Mouse (Mus musculus): ENCODE measurements around the gene Stard8. TPM values are rescaled to one million over a fixed set of nuclear protein-coding genes. Genes with fewer than 3 reads are reported as not detected.
"Not testable (repeated sequence)": the region's sequence is repeated elsewhere in the genome, so short reads cannot be mapped to it uniquely, and the experiment has no call there.

Gene Stard8
- polyA plus RNA-seq (2016; fragmentation: Nextera tagmentation; extraction: Ambion mirVana) = 10.9 and 11.4 TPM in 2 replicates

GRCm38 (mm10) chrX:99003046-99003445 lies at the start of gene Stard8:
TSS of gene Stard8 (plus strand) at chrX:99003248.
- peaks cover 86% of the 10 kb centered on the region for H3K27me3 ChIP-seq (ENCODE audit: poor library complexity, severe bottlenecking)
- no peak within 1 kb of the TSS for H3K27ac ChIP-seq
- no peaks in the 10 kb centered on the region for H3K4me1 ChIP-seq
- no peak for DNase-seq (ENCODE audit: extremely low spot score, low spot score)
- 48% methylated on average over 9 of the region's 9 CpGs for WGBS
- no peak within 1 kb of the TSS for H3K4me3 ChIP-seq
- no peaks in the 10 kb centered on the region for H3K36me3 ChIP-seq (replicated peaks)
- H3K9me3 ChIP-seq = no peaks in the 10 kb centered on the region

GRCm38 (mm10) chrX:98953941-98954340 lies 49.1 kb upstream of the Stard8 start:
- Histone ChIP-seq H3K27me3 (ENCODE audit: poor library complexity, severe bottlenecking) (peaks cover 21% of the 10 kb centered on the region), H3K4me3 (no peak overlapping the region), H3K4me1 (no peaks in the 10 kb centered on the region), H3K36me3 (replicated peaks) (no peaks in the 10 kb centered on the region), H3K9me3 (no peaks in the 10 kb centered on the region), H3K27ac (no peak overlapping the region)
- peak; percentile 21 for DNase-seq (ENCODE audit: extremely low spot score, low spot score)
- WGBS = 21% methylated on average over 6 of the region's 6 CpGs

GRCm38 (mm10) chrX:98958287-98958686 lies 44.8 kb upstream of the Stard8 start:
- no peaks in the 10 kb centered on the region for H3K9me3 ChIP-seq

GRCm38 (mm10) chrX:98959050-98959449 lies 44.0 kb upstream of the Stard8 start:
- Histone ChIP-seq H3K36me3 (replicated peaks) (no peaks in the 10 kb centered on the region), H3K27ac (no peak overlapping the region), H3K4me1 (no peaks in the 10 kb centered on the region), H3K9me3 (no peaks in the 10 kb centered on the region), H3K4me3 (no peak overlapping the region), H3K27me3 (ENCODE audit: poor library complexity, severe bottlenecking) (peaks cover 39% of the 10 kb centered on the region)
- no peak for DNase-seq (ENCODE audit: extremely low spot score, low spot score)
- 85% methylated on average over 4 of the region's 4 CpGs for WGBS

More at GRCm38 (mm10) chrX:98958287-98958686, 44.8 kb upstream of the Stard8 start:
- Histone ChIP-seq H3K27ac (no peak overlapping the region), H3K4me1 (no peaks in the 10 kb centered on the region), H3K27me3 (ENCODE audit: poor library complexity, severe bottlenecking) (peaks cover 35% of the 10 kb centered on the region), H3K4me3 (no peak overlapping the region), H3K36me3 (replicated peaks) (no peaks in the 10 kb centered on the region)
- DNase-seq (ENCODE audit: extremely low spot score, low spot score) = no peak
- WGBS = 90% methylated on average over 9 of the region's 9 CpGs

GRCm38 (mm10) chrX:98963742-98964141 lies 39.3 kb upstream of the Stard8 start:
- Histone ChIP-seq H3K9me3 (no peaks in the 10 kb centered on the region), H3K4me3 (no peak overlapping the region), H3K4me1 (no peaks in the 10 kb centered on the region), H3K27me3 (ENCODE audit: poor library complexity, severe bottlenecking) (peaks cover 53% of the 10 kb centered on the region), H3K36me3 (replicated peaks) (no peaks in the 10 kb centered on the region), H3K27ac (no peak overlapping the region)
- no peak for DNase-seq (ENCODE audit: extremely low spot score, low spot score)

GRCm38 (mm10) chrX:98964513-98964912 lies 38.5 kb upstream of the Stard8 start:
- Histone ChIP-seq H3K27ac (no peak overlapping the region), H3K27me3 (ENCODE audit: poor library complexity, severe bottlenecking) (peaks cover 45% of the 10 kb centered on the region), H3K4me3 (no peak overlapping the region), H3K4me1 (no peaks in the 10 kb centered on the region), H3K9me3 (no peaks in the 10 kb centered on the region), H3K36me3 (replicated peaks) (no peaks in the 10 kb centered on the region)
- no peak for DNase-seq (ENCODE audit: extremely low spot score, low spot score)

- H3K4me1 ChIP-seq; H3K4me3 ChIP-seq; H3K36me3 ChIP-seq (replicated peaks); H3K27ac ChIP-seq; H3K9me3 ChIP-seq; DNase-seq (ENCODE audit: extremely low spot score, low spot score): not testable (repeated sequence)
- H3K27me3 ChIP-seq (ENCODE audit: poor library complexity, severe bottlenecking) = peaks cover 55% of the 10 kb centered on the region
- 51% methylated on average over 5 of the region's 5 CpGs for WGBS
Observed at GRCm38 (mm10) chrX:98986611-98987010, 16.4 kb upstream of the Stard8 start.

GRCm38 (mm10) chrX:98989574-98989973 lies 13.5 kb upstream of the Stard8 start:
- Histone ChIP-seq H3K4me1 (no peaks in the 10 kb centered on the region), H3K27ac (no peak overlapping the region), H3K36me3 (replicated peaks) (no peaks in the 10 kb centered on the region), H3K27me3 (ENCODE audit: poor library complexity, severe bottlenecking) (peaks cover 55% of the 10 kb centered on the region), H3K4me3 (no peak overlapping the region), H3K9me3 (no peaks in the 10 kb centered on the region)
- DNase-seq (ENCODE audit: extremely low spot score, low spot score) = peak; percentile 35
- 45% methylated on average over 6 of the region's 6 CpGs for WGBS

GRCm38 (mm10) chrX:99002065-99002464 lies 983 bp upstream of the Stard8 start:
- no peaks in the 10 kb centered on the region for H3K36me3 ChIP-seq (replicated peaks)
- DNase-seq (ENCODE audit: extremely low spot score, low spot score) = no peak
- no peak overlapping the region for H3K4me3 ChIP-seq
- 88% methylated on average over 6 of the region's 6 CpGs for WGBS
- no peaks in the 10 kb centered on the region for H3K9me3 ChIP-seq
- peaks cover 87% of the 10 kb centered on the region for H3K27me3 ChIP-seq (ENCODE audit: poor library complexity, severe bottlenecking)
- no peaks in the 10 kb centered on the region for H3K4me1 ChIP-seq
- no peak overlapping the region for H3K27ac ChIP-seq

GRCm38 (mm10) chrX:99010581-99010980 lies 7.5 kb downstream of the Stard8 start:
- DNase-seq (ENCODE audit: extremely low spot score, low spot score) = no peak
- Histone ChIP-seq H3K9me3 (no peaks in the 10 kb centered on the region), H3K4me3 (no peak overlapping the region), H3K27me3 (ENCODE audit: poor library complexity, severe bottlenecking) (peaks cover 93% of the 10 kb centered on the region), H3K36me3 (replicated peaks) (no peaks in the 10 kb centered on the region), H3K27ac (no peak overlapping the region), H3K4me1 (no peaks in the 10 kb centered on the region)
- 91% methylated on average over 5 of the region's 5 CpGs for WGBS

GRCm38 (mm10) chrX:99011281-99011680 lies 8.2 kb downstream of the Stard8 start:
- 82% methylated on average over 3 of the region's 3 CpGs for WGBS
- Histone ChIP-seq H3K36me3 (replicated peaks) (no peaks in the 10 kb centered on the region), H3K4me3 (no peak overlapping the region), H3K27me3 (ENCODE audit: poor library complexity, severe bottlenecking) (peaks cover 93% of the 10 kb centered on the region), H3K9me3 (no peaks in the 10 kb centered on the region), H3K27ac (no peak overlapping the region), H3K4me1 (no peaks in the 10 kb centered on the region)
- no peak for DNase-seq (ENCODE audit: extremely low spot score, low spot score)

GRCm38 (mm10) chrX:99012486-99012885 lies 9.4 kb downstream of the Stard8 start:
- no peak overlapping the region for H3K27ac ChIP-seq
- H3K36me3 ChIP-seq (replicated peaks) = no peaks in the 10 kb centered on the region
- H3K4me3 ChIP-seq = no peak overlapping the region
- 82% methylated on average over 3 of the region's 3 CpGs for WGBS
- no peak for DNase-seq (ENCODE audit: extremely low spot score, low spot score)
- no peaks in the 10 kb centered on the region for H3K4me1 ChIP-seq
- H3K27me3 ChIP-seq (ENCODE audit: poor library complexity, severe bottlenecking) = peaks cover 98% of the 10 kb centered on the region
- no peaks in the 10 kb centered on the region for H3K9me3 ChIP-seq

- WGBS = 90% methylated on average over 2 of the region's 2 CpGs
Observed at GRCm38 (mm10) chrX:99015705-99016104, 12.7 kb downstream of the Stard8 start.

GRCm38 (mm10) chrX:99016987-99017386 lies 13.9 kb downstream of the Stard8 start:
- no peaks in the 10 kb centered on the region for H3K36me3 ChIP-seq (replicated peaks)
- no peak for DNase-seq (ENCODE audit: extremely low spot score, low spot score)
- H3K27me3 ChIP-seq (ENCODE audit: poor library complexity, severe bottlenecking) = peaks cover 100% of the 10 kb centered on the region
- H3K4me1 ChIP-seq = peaks cover 11% of the 10 kb centered on the region
- H3K27ac ChIP-seq = no peak overlapping the region
- no peaks in the 10 kb centered on the region for H3K9me3 ChIP-seq
- WGBS = 83% methylated on average over 8 of the region's 8 CpGs
- H3K4me3 ChIP-seq = no peak overlapping the region

More at GRCm38 (mm10) chrX:99015705-99016104, 12.7 kb downstream of the Stard8 start:
- no peak for DNase-seq (ENCODE audit: extremely low spot score, low spot score)
- no peak overlapping the region for H3K27ac ChIP-seq
- no peaks in the 10 kb centered on the region for H3K36me3 ChIP-seq (replicated peaks)
- no peak overlapping the region for H3K4me3 ChIP-seq
- no peaks in the 10 kb centered on the region for H3K9me3 ChIP-seq
- H3K4me1 ChIP-seq = peaks cover 11% of the 10 kb centered on the region
- peaks cover 100% of the 10 kb centered on the region for H3K27me3 ChIP-seq (ENCODE audit: poor library complexity, severe bottlenecking)
